Mouse (Mus musculus): ENCODE data around the gene Vmn1r189.
"Not testable (repeated sequence)": the region's sequence is repeated elsewhere in the genome, so short reads cannot be mapped to it uniquely, and the experiment has no call there.

Gene Vmn1r189

DNA sequence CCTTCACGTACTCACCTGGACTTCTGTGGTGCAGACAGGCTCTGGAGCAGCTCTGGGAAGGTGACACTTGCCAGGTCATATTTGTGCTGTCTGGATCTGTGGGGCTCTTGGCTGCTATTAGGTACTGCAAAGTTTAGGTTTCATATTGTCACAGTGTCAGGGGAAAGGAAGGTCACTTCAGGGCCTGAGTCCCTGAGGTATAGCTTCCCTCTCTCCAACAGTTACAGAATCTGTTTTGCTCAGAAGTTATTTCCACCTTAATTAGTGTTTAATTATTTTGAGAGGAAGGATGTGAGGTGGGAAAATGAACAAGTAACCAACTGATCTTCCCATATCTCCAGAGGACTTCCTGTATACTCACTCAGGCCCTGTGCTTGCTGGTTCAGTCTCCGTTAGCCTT, at the start of gene Vmn1r189:
Gene Vmn1r189, minus strand, starts transcription at position 101 of the 400 bp plus-strand sequence.
- in situ Hi-C loops (cut with MboI; ENCODE audit: unreplicated experiment in 2 of 2) = not testable (repeated sequence)

DNA sequence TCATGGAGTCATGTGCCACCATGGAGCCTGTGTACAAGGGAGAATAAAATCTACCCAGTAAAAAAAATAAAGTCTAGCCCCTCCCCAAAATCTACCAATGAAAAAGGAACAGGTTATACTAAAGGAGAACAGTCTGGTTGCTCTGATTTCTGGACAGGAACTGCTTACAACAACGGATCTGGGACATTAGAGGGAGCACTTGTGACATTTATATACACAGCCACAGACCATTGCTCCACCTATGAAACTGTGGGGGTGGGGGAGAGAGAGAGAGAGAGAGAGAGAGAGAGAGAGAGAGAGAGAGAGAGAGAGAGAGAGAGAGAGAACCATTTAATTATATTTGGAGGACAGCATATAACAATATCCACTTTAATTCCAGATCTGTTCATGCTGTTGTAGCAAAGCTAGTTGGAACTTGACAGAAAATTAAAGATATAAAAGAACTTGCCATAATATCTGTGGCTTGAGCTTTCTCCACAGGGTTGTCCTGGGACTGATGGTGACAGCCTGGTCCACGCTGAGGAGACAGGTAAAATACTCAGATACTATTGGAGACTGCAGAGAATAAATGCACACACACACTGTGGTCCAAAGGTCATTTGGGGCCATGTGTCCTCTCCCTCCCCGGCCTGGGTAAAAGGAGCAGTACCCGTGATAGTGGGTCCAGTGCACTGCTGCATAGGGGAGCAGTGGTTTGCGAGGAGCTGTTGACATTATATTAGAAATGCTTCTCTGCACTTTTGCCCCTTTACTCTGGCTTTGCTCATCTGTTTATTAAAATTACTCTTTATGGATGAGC, 31.1 kb upstream of the Vmn1r189 start:
- in situ Hi-C loops (cut with MboI; ENCODE audit: unreplicated experiment in 2 of 2) = not testable (repeated sequence)

DNA sequence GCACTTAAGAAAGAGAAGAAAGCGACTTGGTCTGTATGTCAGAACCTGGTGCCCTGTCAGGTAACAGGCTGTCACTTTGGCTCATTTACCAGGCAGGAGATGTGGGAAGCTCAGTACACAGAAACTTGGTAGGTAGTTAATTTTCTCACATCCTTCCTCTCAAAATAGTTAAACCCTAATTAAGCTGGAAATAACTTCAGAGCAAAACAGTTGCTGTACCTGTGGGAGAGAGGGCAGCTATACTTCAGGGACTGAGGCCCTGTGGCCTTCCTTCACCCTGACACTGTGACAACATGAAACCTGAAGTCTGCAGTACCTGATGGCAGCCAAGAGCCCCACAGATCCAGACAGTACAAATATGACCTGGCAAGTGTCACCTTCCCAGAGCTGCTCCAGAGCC, 21.5 kb downstream of the Vmn1r189 start, which contains the start of gene Vmn1r188:
Gene Vmn1r188, plus strand, starts transcription at position 301 of the 400 bp plus-strand sequence.
- in situ Hi-C loops (cut with MboI; ENCODE audit: unreplicated experiment in 2 of 2) = not testable (repeated sequence)

DNA sequence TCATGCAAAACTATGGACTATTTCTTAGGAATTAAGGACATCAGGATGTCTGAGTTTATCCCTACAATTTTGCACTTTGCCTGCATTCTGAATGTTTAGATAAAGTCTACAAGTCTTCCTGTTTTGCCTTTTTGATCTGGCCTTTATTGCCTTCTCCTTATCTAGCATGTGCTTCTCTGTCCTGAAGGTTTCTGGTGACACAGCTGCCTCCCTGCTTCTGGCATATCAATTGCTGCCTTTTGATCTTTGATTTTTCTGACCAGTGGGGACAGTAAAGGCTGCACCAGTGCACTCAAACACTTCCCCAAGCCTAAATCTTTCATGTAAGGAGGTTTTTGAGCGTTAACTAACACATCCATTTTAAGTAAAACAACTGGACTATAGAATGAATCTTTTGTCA, 42.2 kb downstream of the Vmn1r189 start:
- in situ Hi-C loops (cut with MboI; ENCODE audit: unreplicated experiment in 2 of 2) = loop anchor here in 1 of 2 experiments (25.0 kb wide), 1 partner anchor 324 kb away; the partner anchor contains the start of genes Vmn1r199 and Vmn1r200

DNA sequence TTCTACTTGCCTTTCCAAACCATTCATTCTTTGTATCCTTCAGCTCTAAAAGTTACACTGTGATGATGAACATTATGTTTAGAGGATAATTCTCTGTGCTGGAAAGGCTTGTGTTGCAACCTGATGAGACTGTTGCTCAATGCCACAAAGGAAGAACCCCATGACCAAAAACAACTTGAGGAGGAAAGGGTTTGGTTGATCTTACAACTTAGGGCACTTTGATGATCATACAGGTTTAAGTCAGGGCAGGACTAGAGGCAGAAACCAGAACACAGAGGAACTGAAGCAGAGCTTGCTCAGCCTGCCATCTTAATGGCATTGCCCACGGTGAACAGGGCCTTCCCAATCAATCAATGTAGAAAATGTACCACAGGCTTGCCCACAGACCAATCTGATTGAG, 44.2 kb downstream of the Vmn1r189 start:
- in situ Hi-C loops (cut with MboI; ENCODE audit: unreplicated experiment in 2 of 2) = loop anchor here in 1 of 2 experiments (25.0 kb wide), 1 partner anchor 326 kb away; the partner anchor contains the start of genes Vmn1r199 and Vmn1r200

DNA sequence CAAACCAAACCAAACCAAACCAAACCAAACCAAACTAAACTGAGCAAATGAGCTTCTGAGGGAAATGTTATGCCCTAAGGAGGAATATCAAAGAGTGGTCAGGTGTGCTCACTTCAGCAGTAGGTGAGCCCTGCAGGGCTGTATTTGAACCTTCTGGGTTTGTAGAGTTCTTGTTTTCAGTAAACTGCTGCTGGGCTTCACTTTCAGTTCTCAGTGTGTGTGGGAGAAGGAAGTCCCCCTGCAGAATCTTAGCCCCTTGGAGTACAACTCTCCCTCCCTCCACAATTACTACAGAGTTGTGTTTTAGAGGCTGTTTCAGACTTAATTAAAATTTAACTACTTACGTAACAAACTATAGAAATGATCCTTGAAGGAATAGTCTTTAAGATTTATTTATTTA, 51.9 kb downstream of the Vmn1r189 start:
- in situ Hi-C loops (cut with MboI; ENCODE audit: unreplicated experiment in 2 of 2) = loop anchor here in 1 of 2 experiments (25.0 kb wide), 1 partner anchor 334 kb away; the partner anchor contains the start of genes Vmn1r199 and Vmn1r200

DNA sequence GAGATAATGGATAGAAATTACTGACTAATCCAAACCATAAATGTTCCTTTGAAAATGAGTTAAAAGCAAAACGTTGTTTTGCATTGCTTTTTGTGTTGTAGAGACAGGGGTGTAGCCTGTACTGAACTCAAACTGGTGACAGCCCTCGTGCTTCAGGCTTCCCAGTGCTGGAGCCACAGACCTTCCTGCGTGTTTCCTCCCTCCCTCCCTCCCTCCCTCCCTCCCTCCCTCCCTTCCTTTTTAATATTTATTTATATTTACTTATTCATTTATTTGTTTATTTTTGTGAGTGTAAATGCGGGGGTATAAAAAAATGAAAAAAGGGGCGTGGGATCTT, 54.1 kb downstream of the Vmn1r189 start:
- in situ Hi-C loops (cut with MboI; ENCODE audit: unreplicated experiment in 2 of 2) = loop anchor here in 1 of 2 experiments (25.0 kb wide), 1 partner anchor 336 kb away; the partner anchor contains the start of genes Vmn1r199 and Vmn1r200

DNA sequence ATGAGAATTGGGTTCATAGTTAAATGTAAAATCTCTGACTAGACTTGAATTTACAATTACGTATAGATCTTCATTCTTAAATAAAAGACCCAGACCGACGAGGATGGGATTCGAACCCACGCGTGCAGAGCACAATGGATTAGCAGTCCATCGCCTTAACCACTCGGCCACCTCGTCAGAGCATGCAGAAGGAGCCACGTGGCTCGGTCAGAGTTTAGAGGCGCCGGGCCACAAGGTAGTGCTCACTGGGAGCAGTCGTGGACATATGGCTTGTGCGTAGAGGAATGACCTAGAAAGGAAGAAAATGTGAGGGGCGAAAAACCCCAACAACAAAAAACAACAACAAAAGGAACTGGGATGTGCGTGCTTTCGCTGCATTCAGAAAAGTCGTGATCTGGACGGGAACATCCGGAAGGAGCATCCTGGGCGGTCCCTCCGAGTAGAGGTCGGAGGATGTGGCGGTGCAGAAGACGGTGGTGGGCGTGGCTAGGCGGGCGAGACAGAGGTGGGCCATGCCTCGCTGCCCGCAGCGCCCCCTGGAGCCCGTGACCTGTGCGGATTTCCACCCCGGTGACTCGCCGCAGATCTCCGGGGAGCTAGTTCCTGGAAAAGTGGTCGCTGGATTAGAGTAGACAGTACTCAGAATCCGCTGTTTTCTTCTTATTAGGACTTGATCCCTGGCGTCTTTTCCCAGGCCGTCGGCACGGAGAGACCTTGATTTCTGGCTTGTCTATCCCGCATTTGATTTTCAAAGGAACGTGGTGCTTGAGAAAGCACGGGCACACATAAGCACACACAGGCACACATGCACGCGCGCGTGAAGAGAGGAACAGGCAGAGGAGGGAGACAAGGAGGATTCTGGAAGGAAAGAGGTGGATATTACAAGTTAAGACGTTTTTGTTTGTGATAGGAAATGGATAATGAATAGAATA, 54.8 kb downstream of the Vmn1r189 start:
- in situ Hi-C loops (cut with MboI; ENCODE audit: unreplicated experiment in 2 of 2) = loop anchor here in 1 of 2 experiments (25.0 kb wide), 1 partner anchor 336 kb away; the partner anchor contains the start of genes Vmn1r199 and Vmn1r200
